11 mouse cellular contexts compared by ENCODE assay signal in the genomic region with DNA sequence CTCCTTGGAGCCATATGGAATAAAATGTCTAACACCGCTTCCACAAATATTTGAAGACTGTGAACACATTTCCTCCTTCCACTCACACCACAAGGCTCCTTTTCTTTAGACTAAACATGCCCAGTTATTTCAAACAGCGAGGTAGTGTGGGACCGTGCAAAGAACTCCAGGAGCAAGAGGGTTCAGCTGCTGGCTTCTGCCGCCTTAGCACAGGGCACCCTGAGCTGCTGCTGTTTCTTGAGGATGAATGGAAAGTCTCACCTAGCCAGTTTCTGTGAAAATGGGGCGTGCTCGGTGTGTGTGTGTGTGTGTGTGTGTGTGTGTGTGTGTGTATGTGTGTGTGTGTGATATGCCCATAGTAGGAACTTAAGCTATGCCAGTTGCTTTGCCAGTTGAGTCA. TPM values are rescaled to one million over a fixed set of nuclear protein-coding genes. Genes with fewer than 3 reads are reported as not detected.
A peak's percentile ranks its signal among the peaks of the same experiment; 100 is the strongest.
DNase-seq lines count a peak whose midpoint lies in the region; ATAC-seq and TF ChIP-seq lines count a peak whose summit lies in the region.
"Had no signal": no experiment of that assay in that cellular context is flagged by ENCODE, and none has a peak within 500 bp of the region (broad histone marks: within the 10 kb centered on the region; RNA-seq: fewer than 3 reads in every experiment).

No protein-coding gene starts in this region.

- H3K36me3 ChIP-seq in forebrain, embryonic 10.5 days (replicated peaks), result peaks cover 24% of the 10 kb centered on the region
- no peaks in the 10 kb centered on the region for H3K36me3 ChIP-seq in forebrain, postnatal 0 days (ENCODE audit: insufficient read depth)
- no peaks in the 10 kb centered on the region for H3K36me3 ChIP-seq in kidney, postnatal 0 days (ENCODE audit: insufficient read depth, low read length)
- H3K36me3 ChIP-seq in forebrain, embryonic 12.5 days (replicated peaks), result no peaks in the 10 kb centered on the region
- no peaks in the 10 kb centered on the region for H3K36me3 ChIP-seq in limb, embryonic 15.5 days

- peak overlapping the region; percentile 92 for H3K27ac ChIP-seq in forebrain, embryonic 10.5 days
- no peak overlapping the region for H3K27ac ChIP-seq in forebrain, postnatal 0 days (ENCODE audit: low read depth, low read length)
- H3K27ac ChIP-seq in kidney, postnatal 0 days, result 0 out of 2 replicates have a peak overlapping the region, but pooled peaks have one; percentile 20
- peak overlapping the region; percentile 94 for H3K27ac ChIP-seq in forebrain, embryonic 12.5 days
- peak overlapping the region; percentile 80 for H3K27ac ChIP-seq in limb, embryonic 15.5 days
- H3K27ac ChIP-seq: macrophage had no signal

- no peak for DNase-seq in forebrain, embryonic 10.5 days (ENCODE audit: extremely low spot score, low spot score)
- no peak for DNase-seq in forebrain, postnatal 0 days
- no peak for DNase-seq in kidney, postnatal 0 days (ENCODE audit: low spot score)
- no peak for DNase-seq in kidney, postnatal 14 days
- DNase-seq in thymus, postnatal 0 days (ENCODE audit: low spot score), result no peak
- DNase-seq: cerebellum, adult 2 months; thymus, postnatal 4 days had no signal

- no peak overlapping the region for H3K4me2 ChIP-seq in forebrain, postnatal 0 days (ENCODE audit: low read depth)
- no peak overlapping the region for H3K4me2 ChIP-seq in kidney, postnatal 0 days (ENCODE audit: low read length)
- H3K4me2 ChIP-seq in forebrain, embryonic 12.5 days, result peak overlapping the region; percentile 55
- H3K4me2 ChIP-seq in limb, embryonic 15.5 days, result no peak overlapping the region

- TF ChIP-seq CTCF in forebrain, postnatal 0 days (IDR thresholded peaks at IDR 0.05; ENCODE audit: low read depth), result no peak
- no peak for TF ChIP-seq CTCF in kidney, postnatal 0 days (IDR thresholded peaks at IDR 0.05; ENCODE audit: low read depth)

- H3K9ac ChIP-seq in forebrain, postnatal 0 days, result no peak overlapping the region; the same call in 1 of the 2 replicates
- H3K9ac ChIP-seq in kidney, postnatal 0 days (ENCODE audit: low read depth, low read length), result no peak overlapping the region
- H3K9ac ChIP-seq in forebrain, embryonic 12.5 days, result peak overlapping the region; percentile 38; the same call in 1 of the 2 replicates
- H3K9ac ChIP-seq in limb, embryonic 15.5 days, result no peak overlapping the region

- no peak for ATAC-seq in forebrain, postnatal 0 days
- ATAC-seq in kidney, postnatal 0 days (replicated peaks; ENCODE audit: low FRiP score, low read depth), result no peak
- ATAC-seq in forebrain, embryonic 12.5 days (ENCODE audit: low FRiP score), result no peak
- no peak for ATAC-seq in limb, embryonic 15.5 days (ENCODE audit: insufficient number of reproducible peaks, low FRiP score, low TSS enrichment, low read depth)
- ATAC-seq in erythroid progenitor cell, adult 5-6 weeks (replicated peaks; ENCODE audit: low FRiP score, poor library complexity, severe bottlenecking), result no peak

- H3K27me3 ChIP-seq in forebrain, embryonic 10.5 days (ENCODE audit: poor library complexity, severe bottlenecking), result no peaks in the 10 kb centered on the region
- no peaks in the 10 kb centered on the region for H3K27me3 ChIP-seq in forebrain, postnatal 0 days (ENCODE audit: insufficient read depth, low read length)
- no peaks in the 10 kb centered on the region for H3K27me3 ChIP-seq in kidney, postnatal 0 days (ENCODE audit: insufficient read depth, low read length)
- H3K27me3 ChIP-seq in forebrain, embryonic 12.5 days, result no peaks in the 10 kb centered on the region; the same call in 1 of the 2 replicates
- H3K27me3 ChIP-seq in limb, embryonic 15.5 days, result no peaks in the 10 kb centered on the region

- 56% methylated on average over 6 of the region's 6 CpGs for WGBS in forebrain, embryonic 10.5 days
- 54% methylated on average over 6 of the region's 6 CpGs for WGBS in forebrain, postnatal 0 days
- WGBS in kidney, postnatal 0 days, result 64% methylated on average over 6 of the region's 6 CpGs
- 56% methylated on average over 6 of the region's 6 CpGs for WGBS in forebrain, embryonic 12.5 days
- WGBS in limb, embryonic 15.5 days, result 64% methylated on average over 6 of the region's 6 CpGs

- peaks cover 50% of the 10 kb centered on the region for H3K9me3 ChIP-seq in forebrain, embryonic 10.5 days
- H3K9me3 ChIP-seq in forebrain, postnatal 0 days (ENCODE audit: low read length), result 0 out of 2 replicates have a peak, but pooled peaks cover 30% of the 10 kb centered on the region
- H3K9me3 ChIP-seq in kidney, postnatal 0 days (replicated peaks; ENCODE audit: low read length), result peaks cover 24% of the 10 kb centered on the region
- H3K9me3 ChIP-seq in forebrain, embryonic 12.5 days, result peaks cover 46% of the 10 kb centered on the region
- peaks cover 12% of the 10 kb centered on the region for H3K9me3 ChIP-seq in limb, embryonic 15.5 days

- peaks cover 64% of the 10 kb centered on the region for H3K4me1 ChIP-seq in forebrain, embryonic 10.5 days
- H3K4me1 ChIP-seq in forebrain, postnatal 0 days (ENCODE audit: insufficient read depth), result peaks cover 5% of the 10 kb centered on the region; the same call in 1 of the 2 replicates
- peaks cover 9% of the 10 kb centered on the region; the same call in 1 of the 2 replicates for H3K4me1 ChIP-seq in kidney, postnatal 0 days (replicated peaks; ENCODE audit: insufficient read depth, low read length)
- peaks cover 33% of the 10 kb centered on the region for H3K4me1 ChIP-seq in forebrain, embryonic 12.5 days
- peaks cover 26% of the 10 kb centered on the region for H3K4me1 ChIP-seq in limb, embryonic 15.5 days

- H3K4me3 ChIP-seq in forebrain, embryonic 10.5 days, result peak overlapping the region; percentile 43
- H3K4me3 ChIP-seq in forebrain, postnatal 0 days (ENCODE audit: low read depth, low read length), result no peak overlapping the region
- H3K4me3 ChIP-seq in kidney, postnatal 0 days (replicated peaks; ENCODE audit: low read depth, low read length), result no peak overlapping the region
- H3K4me3 ChIP-seq in forebrain, embryonic 12.5 days (replicated peaks), result 0 out of 2 replicates have a peak overlapping the region, but pooled peaks have one; percentile 11
- H3K4me3 ChIP-seq in limb, embryonic 15.5 days, result no peak overlapping the region

RNA-seq across cellular contexts. Expression of gene Mest, which starts 11.1 kb away (rescaled TPM):
- polyA plus RNA-seq in forebrain, embryonic 10.5 days (2016; fragmentation: Nextera tagmentation; extraction: Ambion mirVana), result 2,195 and 2,268 TPM in 2 replicates
- total RNA-seq in forebrain, postnatal 0 days (2014; rRNA removed), result 127 and 212 TPM in 2 replicates
- 90.4 and 146 TPM in 2 replicates for polyA plus RNA-seq in forebrain, postnatal 0 days (2015; fragmentation: Nextera tagmentation; extraction: Ambion mirVana)
- polyA plus RNA-seq in kidney, postnatal 0 days (2015; fragmentation: Nextera tagmentation; extraction: Ambion mirVana), result 1,049 and 1,099 TPM in 2 replicates
- polyA plus RNA-seq in forebrain, embryonic 12.5 days (2016; fragmentation: Nextera tagmentation; extraction: Ambion mirVana), result 802 and 947 TPM in 2 replicates
- 1,721 and 1,971 TPM in 2 replicates for polyA plus RNA-seq in limb, embryonic 15.5 days (2015; fragmentation: Nextera tagmentation; extraction: Ambion mirVana)
- 55.0 and 63.2 TPM in 2 replicates for polyA plus RNA-seq in thymus, postnatal 0 days (2015; fragmentation: Nextera tagmentation; extraction: Ambion mirVana)
- not detected in 2 replicates for total RNA-seq in erythroid progenitor cell, adult 5-6 weeks (2015; ENCODE audit: low replicate concordance)
- total RNA-seq in erythroid progenitor cell, adult 5-6 weeks (2017; ENCODE audit: low replicate concordance), result not detected in 2 replicates

RNA-seq across cellular contexts. Expression of gene Cep41, which starts 40.9 kb away (rescaled TPM):
- 15.9 and 22.1 TPM in 2 replicates for polyA plus RNA-seq in forebrain, embryonic 10.5 days (2016; fragmentation: Nextera tagmentation; extraction: Ambion mirVana)
- total RNA-seq in forebrain, postnatal 0 days (2014; rRNA removed), result 10.2 and 14.1 TPM in 2 replicates
- 8.8 and 10.6 TPM in 2 replicates for polyA plus RNA-seq in forebrain, postnatal 0 days (2015; fragmentation: Nextera tagmentation; extraction: Ambion mirVana)
- polyA plus RNA-seq in kidney, postnatal 0 days (2015; fragmentation: Nextera tagmentation; extraction: Ambion mirVana), result 11.9 and 12.1 TPM in 2 replicates
- polyA plus RNA-seq in forebrain, embryonic 12.5 days (2016; fragmentation: Nextera tagmentation; extraction: Ambion mirVana), result 23.3 and 25.1 TPM in 2 replicates
- 28.6 and 46.4 TPM in 2 replicates for polyA plus RNA-seq in limb, embryonic 15.5 days (2015; fragmentation: Nextera tagmentation; extraction: Ambion mirVana)
- 14.1 and 15.0 TPM in 2 replicates for polyA plus RNA-seq in thymus, postnatal 0 days (2015; fragmentation: Nextera tagmentation; extraction: Ambion mirVana)
- 3.2 and 49.0 TPM in 2 replicates for total RNA-seq in erythroid progenitor cell, adult 5-6 weeks (2015; ENCODE audit: low replicate concordance)
- 3.1 and 5.5 TPM in 2 replicates for total RNA-seq in erythroid progenitor cell, adult 5-6 weeks (2017; ENCODE audit: low replicate concordance)

Comparison
In these comparisons a context has a peak if more than half of its experiments do, and no peak if none do; other contexts are left out.
1. H3K4me3 ChIP-seq: peak in forebrain, embryonic 10.5 days (single experiment) and forebrain, embryonic 12.5 days (single experiment); none in forebrain, postnatal 0 days (single experiment), kidney, postnatal 0 days (single experiment) and limb, embryonic 15.5 days (single experiment).